Mouse (Mus musculus) hindbrain, embryonic 14.5 days (tissue): Measurements from ENCODE around the gene Exoc4. TPM values are rescaled to one million over a fixed set of nuclear protein-coding genes. Genes with fewer than 3 reads are reported as not detected.
A peak's percentile ranks its signal among the peaks of the same experiment; 100 is the strongest.

Experiments used
- ATAC-seq: fragments of 200-750 bp; cut with Nextera tagmentation; 2 replicates; pipeline ENCODE4 v1.8.0; 2017; ENCODE audit warnings: moderate number of reproducible peaks, mild to moderate bottlenecking, moderate TSS enrichment, moderate library complexity; ENCODE audit not compliant: low FRiP score
- DNase-seq: peaks from one replicate; pipeline ENCODE4 v3.0.0-alpha.2; 2015; ENCODE audit warnings: low spot score
- H3K27ac ChIP-seq: fragments of 300-500 bp; sonication (generic); 2 replicates; pipeline ENCODE4 v1.5.1; 2014; ENCODE audit warnings: mild to moderate bottlenecking, moderate library complexity
- H3K27me3 ChIP-seq: fragments of 300-500 bp; sonication (generic); 2 replicates; pipeline ENCODE4 v1.6.1; 2014; ENCODE audit warnings: mild to moderate bottlenecking, low read length, mixed read lengths; ENCODE audit not compliant: control insufficient read depth, insufficient read depth
- H3K36me3 ChIP-seq: fragments of 300-500 bp; sonication (generic); replicated peaks from 2 replicates; pipeline ENCODE4 v1.6.1; 2014; ENCODE audit not compliant: control insufficient read depth, insufficient read depth
- H3K4me1 ChIP-seq: fragments of 300-500 bp; sonication (generic); replicated peaks from 2 replicates; pipeline ENCODE4 v1.6.1; 2014; ENCODE audit warnings: antibody characterized with exemption, low read length, mixed read lengths; ENCODE audit not compliant: control insufficient read depth, insufficient read depth
- H3K4me2 ChIP-seq: fragments of 300-500 bp; sonication (generic); replicated peaks from 2 replicates; pipeline ENCODE4 v1.6.1; 2014; ENCODE audit warnings: mild to moderate bottlenecking, moderate library complexity
- H3K4me3 ChIP-seq: fragments of 300-500 bp; sonication (generic); replicated peaks from 2 replicates; pipeline ENCODE4 v1.5.1; 2014; ENCODE audit warnings: mild to moderate bottlenecking, low read length
- H3K9ac ChIP-seq: fragments of 300-500 bp; sonication (generic); 2 replicates; pipeline ENCODE4 v1.6.1; 2014
- H3K9me3 ChIP-seq: fragments of 300-500 bp; sonication (generic); 2 replicates; pipeline ENCODE4 v1.6.1; 2016; ENCODE audit warnings: low read length; ENCODE audit not compliant: control insufficient read depth
- WGBS: fragments of 180-500 bp; shearing (Covaris S2); extraction: QIAGEN DNeasy Blood & Tissue Kit; methylation state at CpG from one replicate; pipeline ENCODE4 v1.1.7; 2014; 5-methylcytosine and 5-hydroxymethylcytosine counted together
- polyA plus RNA-seq: library from polyadenylated mRNA; unstranded; fragments of >200 nt; fragmentation: Nextera tagmentation; extraction: Ambion mirVana; gene quantifications from 2 replicates; pipeline ENCODE4 v1.2.1, GENCODE M21; 2014

Gene Exoc4
- polyA plus RNA-seq, 1 experiment from 2014 or later: 34.7 TPM

DNA sequence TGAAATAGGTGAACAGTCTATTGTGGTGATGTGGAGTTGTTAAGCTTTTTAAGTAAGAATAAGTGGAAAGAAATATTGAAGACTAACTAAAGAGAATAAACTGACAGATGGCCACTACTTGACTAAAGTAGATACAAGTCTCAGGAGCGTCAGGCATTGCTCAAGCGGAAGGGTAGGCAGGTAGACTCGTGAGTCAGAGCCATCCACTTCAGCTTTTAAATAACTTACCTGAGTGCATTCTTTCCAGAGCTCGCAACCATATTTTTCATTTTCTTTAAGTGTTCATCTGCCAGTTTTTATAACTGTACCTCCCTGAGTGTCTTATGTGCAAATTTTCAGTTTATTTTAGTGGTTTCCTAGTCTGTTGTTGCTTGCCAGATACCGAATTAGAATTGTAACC is 219.6 kb downstream of the Exoc4 start:
- Histone ChIP-seq H3K9me3 (no peaks in the 10 kb centered on the region), H3K27ac (no peak overlapping the region), H3K4me2 (no peak overlapping the region), H3K4me1 (peaks cover 9% of the 10 kb centered on the region; the same call in 1 of the 2 replicates), H3K27me3 (no peaks in the 10 kb centered on the region), H3K36me3 (no peaks in the 10 kb centered on the region), H3K4me3 (no peak overlapping the region), H3K9ac (no peak overlapping the region)
- ATAC-seq (no peak), DNase-seq (no peak)
- 97% methylated on average over 5 of the region's 5 CpGs for WGBS

GRCm38 (mm10) chr6:33476134-33476533 is 227.2 kb downstream of the Exoc4 start:
- Histone ChIP-seq H3K9me3 (no peaks in the 10 kb centered on the region), H3K4me1 (no peaks in the 10 kb centered on the region), H3K36me3 (no peaks in the 10 kb centered on the region), H3K4me3 (no peak overlapping the region), H3K9ac (no peak overlapping the region), H3K27me3 (no peaks in the 10 kb centered on the region), H3K4me2 (no peak overlapping the region), H3K27ac (no peak overlapping the region)
- ATAC-seq: no peak
- 93% methylated on average over 2 of the region's 2 CpGs for WGBS
- DNase-seq: no peak

DNA sequence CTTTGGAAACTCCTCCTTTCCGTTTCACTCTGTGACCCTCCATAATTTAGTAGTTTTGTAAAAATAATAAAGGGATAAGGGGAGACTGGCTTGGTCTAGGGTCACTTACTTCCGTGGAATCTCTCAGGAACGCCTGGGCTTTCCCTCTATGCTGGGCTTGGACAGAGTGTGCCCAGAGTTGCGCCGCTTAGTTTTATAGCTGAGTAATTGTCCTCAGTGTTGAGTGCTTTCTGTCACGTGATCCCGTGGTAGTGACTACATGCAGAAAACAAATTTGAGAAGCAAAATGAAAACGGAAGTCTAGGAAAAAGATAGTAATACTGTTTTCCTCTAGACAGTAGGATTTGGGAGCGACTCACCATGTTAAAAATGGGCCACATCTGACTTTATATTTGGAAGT is 235.7 kb downstream of the Exoc4 start:
- 85% methylated on average over 9 of the region's 9 CpGs for WGBS
- Histone ChIP-seq H3K4me1 (no peaks in the 10 kb centered on the region), H3K9me3 (no peaks in the 10 kb centered on the region), H3K4me3 (no peak overlapping the region), H3K9ac (no peak overlapping the region), H3K27ac (no peak overlapping the region), H3K27me3 (no peaks in the 10 kb centered on the region), H3K4me2 (no peak overlapping the region), H3K36me3 (no peaks in the 10 kb centered on the region)
- no peak for DNase-seq
- ATAC-seq: no peak

DNA sequence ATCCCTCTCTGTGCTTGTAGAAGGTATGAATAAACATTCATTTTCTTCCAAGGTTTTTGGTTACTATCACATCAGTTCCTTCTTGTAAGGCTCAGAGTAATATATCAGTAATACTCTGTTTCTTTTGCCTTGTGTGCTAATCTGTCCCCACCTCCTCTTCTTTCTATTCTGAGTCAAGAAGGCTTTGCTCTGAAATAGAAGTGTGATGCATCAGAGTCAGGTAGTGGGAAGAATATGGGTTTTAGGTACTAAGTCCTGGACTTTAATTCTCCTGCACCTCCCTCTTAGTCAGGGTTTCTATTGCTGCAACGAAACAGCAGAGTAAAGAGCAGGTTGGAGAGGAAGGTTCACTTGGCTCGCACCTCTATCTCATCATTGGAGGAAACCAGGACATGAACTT is 240.9 kb downstream of the Exoc4 start:
- ATAC-seq (no peak), DNase-seq (no peak)
- no peak overlapping the region for H3K4me2 ChIP-seq

DNA sequence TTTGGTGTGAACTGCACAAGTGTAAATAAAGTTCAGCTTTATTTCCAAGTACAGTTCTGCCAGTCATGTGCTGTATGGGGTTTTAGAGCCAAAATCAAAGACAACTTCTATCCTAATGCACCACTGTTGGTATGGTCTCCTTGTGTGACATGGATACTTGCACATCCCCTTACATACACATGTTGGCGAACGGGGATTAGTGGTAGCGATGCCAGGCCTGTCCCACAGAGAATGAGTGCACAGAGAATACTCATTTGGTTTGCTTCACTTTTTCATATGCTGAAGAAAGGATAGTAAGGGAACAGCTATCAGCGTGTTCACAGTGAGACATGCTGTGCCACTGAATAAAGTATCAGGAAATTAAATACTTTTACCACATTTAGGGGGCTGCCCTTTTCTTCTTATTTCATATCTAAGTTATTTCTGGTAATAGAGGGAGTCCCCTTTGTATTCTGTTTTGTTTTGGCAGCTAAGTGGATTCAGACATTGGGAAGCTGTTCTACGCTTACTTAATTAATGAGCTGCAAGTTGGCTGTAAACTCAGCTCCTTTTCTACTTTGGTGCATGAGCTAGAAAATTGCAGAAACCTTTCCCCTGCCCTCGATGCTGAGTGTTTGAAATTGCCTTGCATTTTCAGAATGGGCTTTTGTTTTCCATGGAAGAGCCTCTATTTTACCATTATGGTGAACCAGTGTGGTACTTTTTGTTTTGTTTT is 247.4 kb downstream of the Exoc4 start:
- peak overlapping the region; percentile 71 for H3K27ac ChIP-seq
- H3K9ac ChIP-seq: no peak overlapping the region
- no peak overlapping the region for H3K4me3 ChIP-seq
- no peaks in the 10 kb centered on the region for H3K36me3 ChIP-seq
- no peak overlapping the region for H3K4me2 ChIP-seq
- no peaks in the 10 kb centered on the region for H3K27me3 ChIP-seq
- H3K9me3 ChIP-seq: no peaks in the 10 kb centered on the region
- no peak for DNase-seq
- 47% methylated on average over 6 of the region's 6 CpGs for WGBS
- no peak for ATAC-seq
- H3K4me1 ChIP-seq: peaks cover 10% of the 10 kb centered on the region; the same call in 1 of the 2 replicates

More for the DNA sequence above, 240.9 kb downstream of the Exoc4 start:
- Histone ChIP-seq H3K27me3 (no peaks in the 10 kb centered on the region), H3K9ac (no peak overlapping the region), H3K36me3 (no peaks in the 10 kb centered on the region), H3K27ac (no peak overlapping the region), H3K4me3 (no peak overlapping the region), H3K9me3 (no peaks in the 10 kb centered on the region), H3K4me1 (no peaks in the 10 kb centered on the region)
- WGBS: 98% methylated on average over 2 of the region's 2 CpGs

DNA sequence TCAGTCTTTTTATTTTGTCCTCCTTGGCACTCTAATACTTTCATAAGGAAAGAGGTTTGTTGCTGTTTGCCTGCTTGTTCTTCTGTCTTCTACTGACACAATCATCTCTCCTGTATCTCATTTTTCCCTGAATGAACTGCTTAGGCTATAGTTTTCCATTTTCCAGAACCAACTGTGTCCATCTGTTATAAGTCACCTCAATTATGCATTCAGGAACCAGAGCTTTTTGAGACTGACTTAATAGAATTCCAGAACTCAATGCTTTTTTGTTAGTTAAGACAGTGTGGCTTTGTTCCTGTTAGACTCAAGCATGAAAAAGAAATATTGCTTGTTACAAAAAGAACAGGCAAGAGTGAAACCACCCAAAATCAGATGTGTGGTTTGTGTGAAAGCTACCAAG is 248.5 kb downstream of the Exoc4 start:
- Histone ChIP-seq H3K4me1 (peaks cover 10% of the 10 kb centered on the region; the same call in 1 of the 2 replicates), H3K4me2 (no peak overlapping the region), H3K9me3 (no peaks in the 10 kb centered on the region), H3K4me3 (no peak overlapping the region), H3K27ac (0 out of 2 replicates have a peak overlapping the region, but pooled peaks have one; percentile 32), H3K27me3 (no peaks in the 10 kb centered on the region), H3K9ac (no peak overlapping the region), H3K36me3 (no peaks in the 10 kb centered on the region)
- DNase-seq (no peak), ATAC-seq (no peak)

- WGBS: 73% methylated on average over 4 of the region's 4 CpGs
- Histone ChIP-seq H3K4me1 (no peaks in the 10 kb centered on the region), H3K4me3 (no peak overlapping the region), H3K9ac (no peak overlapping the region), H3K27me3 (no peaks in the 10 kb centered on the region), H3K36me3 (no peaks in the 10 kb centered on the region), H3K9me3 (no peaks in the 10 kb centered on the region), H3K27ac (no peak overlapping the region), H3K4me2 (no peak overlapping the region)
- DNase-seq: no peak
- ATAC-seq: no peak
These were observed 253.5 kb downstream of the Exoc4 start for GRCm38 (mm10) chr6:33502388-33502787.

- ATAC-seq (no peak), DNase-seq (no peak)
- H3K9ac ChIP-seq: no peak overlapping the region
- no peaks in the 10 kb centered on the region for H3K27me3 ChIP-seq
- H3K27ac ChIP-seq: no peak overlapping the region
- H3K4me1 ChIP-seq: no peaks in the 10 kb centered on the region
- no peaks in the 10 kb centered on the region for H3K36me3 ChIP-seq
- no peaks in the 10 kb centered on the region for H3K9me3 ChIP-seq
- no peak overlapping the region for H3K4me3 ChIP-seq
- WGBS: 91% methylated on average over 3 of the region's 3 CpGs
- no peak overlapping the region for H3K4me2 ChIP-seq
These were observed 254.5 kb downstream of the Exoc4 start for GRCm38 (mm10) chr6:33503381-33503780.

DNA sequence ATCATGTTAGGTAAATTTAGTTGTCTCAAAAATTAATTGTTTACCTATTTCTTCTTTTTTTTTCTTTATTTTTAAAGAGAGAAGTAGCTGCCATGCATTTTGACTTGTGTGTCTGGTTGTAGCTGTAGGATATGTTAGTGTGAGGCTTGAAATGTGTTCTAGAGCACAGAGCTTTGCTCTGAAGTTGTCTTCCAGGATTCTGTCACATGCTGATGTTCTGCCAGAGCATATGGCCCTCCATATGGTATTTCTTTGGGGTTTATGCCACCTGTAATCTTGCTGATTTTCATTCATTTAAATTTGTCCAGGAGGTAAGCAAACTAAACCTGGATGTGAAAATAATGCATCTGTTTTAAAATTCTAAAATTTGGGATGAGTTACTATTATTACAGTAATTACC is 258.2 kb downstream of the Exoc4 start:
- Histone ChIP-seq H3K27me3 (no peaks in the 10 kb centered on the region), H3K27ac (no peak overlapping the region), H3K36me3 (no peaks in the 10 kb centered on the region), H3K4me2 (no peak overlapping the region), H3K4me3 (no peak overlapping the region), H3K4me1 (no peaks in the 10 kb centered on the region), H3K9me3 (no peaks in the 10 kb centered on the region), H3K9ac (no peak overlapping the region)
- DNase-seq: no peak
- no peak for ATAC-seq

GRCm38 (mm10) chr6:33515391-33515790 is 266.5 kb downstream of the Exoc4 start:
- DNase-seq (no peak), ATAC-seq (no peak)
- Histone ChIP-seq H3K4me1 (no peaks in the 10 kb centered on the region), H3K27ac (0 out of 2 replicates have a peak overlapping the region, but pooled peaks have one; percentile 6), H3K36me3 (no peaks in the 10 kb centered on the region), H3K9me3 (no peaks in the 10 kb centered on the region), H3K9ac (no peak overlapping the region), H3K27me3 (no peaks in the 10 kb centered on the region), H3K4me2 (no peak overlapping the region), H3K4me3 (no peak overlapping the region)
- 40% methylated on average over 4 of the region's 4 CpGs for WGBS
